Mouse (Mus musculus) bone marrow, adult 2 months (tissue): ENCODE results near the gene Gm17606. TPM values are rescaled to one million over a fixed set of nuclear protein-coding genes. Genes with fewer than 3 reads are reported as not detected.

ENCODE experiments used
- H3K27ac ChIP-seq: fragments of 200-500 bp; 2 replicates; pipeline ENCODE4 v1.5.1; 2012; ENCODE audit warnings: low read depth, mild to moderate bottlenecking, control low read depth, inconsistent platforms, low read length; ENCODE audit not compliant: control insufficient read depth, poor library complexity, insufficient read depth
- H3K4me1 ChIP-seq: fragments of 200-500 bp; 2 replicates; pipeline ENCODE4 v1.6.1; 2011; ENCODE audit warnings: low read length; ENCODE audit not compliant: control insufficient read depth, insufficient read depth
- H3K4me3 ChIP-seq: fragments of 200-500 bp; replicated peaks from 2 replicates; pipeline ENCODE3; 2011; ENCODE audit warnings: mild to moderate bottlenecking, low read depth, low read length, control low read depth; ENCODE audit not compliant: control insufficient read depth
- CTCF ChIP-seq: fragments of 200-500 bp; IDR thresholded peaks from 2 replicates; pipeline ENCODE4 v1.5.1; 2011; ENCODE audit warnings: low read length, control low read depth; ENCODE audit not compliant: control insufficient read depth, insufficient read depth
- POLR2A ChIP-seq: fragments of 200-500 bp; IDR thresholded peaks from 2 replicates; pipeline ENCODE4 v1.6.1; 2011; ENCODE audit warnings: low read depth, mild to moderate bottlenecking, control low read depth, low read length, borderline replicate concordance; ENCODE audit not compliant: control insufficient read depth
- WGBS: fragments of 180-500 bp; shearing (Covaris S2); methylation state at CpG from one replicate; pipeline ENCODE4 v1.1.7; 2018; 5-methylcytosine and 5-hydroxymethylcytosine counted together
- polyA plus RNA-seq: library from polyadenylated mRNA; stranded (reverse); fragments of >200 nt; gene quantifications from 2 replicates; pipeline ENCODE4 v1.2.4, GENCODE M21; 2011; ENCODE audit warnings: low replicate concordance; ENCODE audit not compliant: missing spikeins, insufficient read depth, insufficient read length

Gm17606 gene
- polyA plus RNA-seq, 1 experiment = not detected

DNA sequence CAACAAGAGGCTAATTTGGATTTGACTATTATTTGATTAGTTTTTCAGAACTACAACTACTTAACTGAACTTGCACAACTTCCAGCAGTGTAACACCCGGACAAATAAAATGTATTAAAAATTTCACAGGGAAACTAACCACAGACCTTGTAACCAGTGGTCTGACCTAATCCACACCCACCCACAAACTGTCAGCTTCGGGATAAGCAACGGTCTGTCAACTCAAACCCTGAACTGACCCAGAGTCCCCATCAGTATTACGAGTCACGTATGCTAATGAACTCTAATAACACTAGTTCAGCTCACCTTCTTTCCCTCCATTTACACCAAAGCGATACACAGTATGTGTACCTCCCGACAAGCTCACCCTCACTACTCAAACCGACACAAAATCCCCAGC, 44.7 kb downstream of the Gm17606 start:
- Histone ChIP-seq H3K27ac (peak overlapping the region; percentile 97; the same call in 1 of the 2 replicates), H3K4me3 (peak overlapping the region; percentile 86), H3K4me1 (no peaks in the 10 kb centered on the region)
- WGBS = under 1% methylated on average over 8 of the region's 8 CpGs
- TF ChIP-seq CTCF = no peak
- no peak for TF ChIP-seq POLR2A

DNA sequence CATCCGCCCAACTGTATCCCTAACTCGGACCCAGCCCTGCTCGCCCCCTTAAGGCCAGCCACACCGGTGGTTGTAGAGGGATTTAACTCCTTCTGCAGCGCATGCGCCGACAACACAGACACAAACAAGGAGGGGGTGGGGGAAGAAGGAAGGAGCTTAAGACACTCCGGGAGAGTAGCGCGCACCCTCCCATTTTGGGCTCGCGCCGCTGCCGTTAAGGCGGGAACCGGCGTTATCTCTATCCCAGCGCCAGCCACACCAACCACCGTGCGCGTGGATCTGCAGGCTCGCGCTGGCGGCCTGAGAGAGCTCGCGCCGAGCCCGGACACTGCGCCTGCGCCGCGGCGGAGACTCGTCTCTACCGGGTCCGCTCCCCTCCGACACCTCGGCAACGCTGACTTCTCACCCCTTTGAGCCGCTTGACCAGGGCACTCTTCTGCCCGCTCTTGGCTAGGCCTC, 45.3 kb downstream of the Gm17606 start, which contains the start of gene 1700123O20Rik:
TSS of gene 1700123O20Rik (plus strand) at position 154 of the 459 bp plus-strand sequence.
- TF ChIP-seq POLR2A (no peak; the same call in 1 of the 2 replicates), CTCF (peak; percentile 25; the same call in 1 of the 2 replicates)
- Histone ChIP-seq H3K4me1 (no peaks in the 10 kb centered on the region), H3K27ac (peak within 1 kb of the TSS; percentile 97), H3K4me3 (peak within 1 kb of the TSS; percentile 86)
- WGBS = under 1% methylated on average over 41 of the region's 41 CpGs

DNA sequence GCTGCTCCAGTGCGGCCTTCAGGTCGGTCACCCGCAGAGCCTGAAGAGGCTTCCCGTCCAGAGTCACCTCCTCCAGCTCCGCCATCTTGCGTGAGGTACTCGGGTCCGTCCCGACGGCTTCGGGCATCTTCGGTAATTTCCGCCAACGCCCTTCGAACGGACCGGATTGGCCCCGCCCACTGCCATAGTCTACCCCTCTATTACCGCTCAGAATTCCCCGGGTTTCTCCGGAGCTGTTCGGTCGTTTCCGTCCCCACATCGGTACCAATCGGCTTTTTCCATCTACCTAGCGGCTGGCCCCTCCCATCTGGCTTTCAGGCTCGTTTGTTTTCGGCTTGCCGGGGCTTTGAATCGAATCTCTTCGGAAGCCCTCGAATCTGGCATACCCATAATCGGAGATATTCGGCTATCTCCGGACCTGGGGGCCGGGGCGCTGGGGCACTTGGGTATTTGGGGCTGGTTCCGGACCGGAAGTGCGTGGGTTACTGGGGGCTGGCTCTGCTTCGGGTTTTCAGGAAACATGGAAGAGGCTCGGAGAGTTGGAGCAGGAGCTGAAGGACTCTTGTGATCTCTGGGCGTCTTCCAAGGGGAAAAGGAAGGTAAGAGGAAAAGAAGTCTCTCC, 45.9 kb downstream of the Gm17606 start, which contains the start of gene Acin1:
TSS of gene Acin1 (minus strand) at position 410 of the 622 bp plus-strand sequence.
- no peaks in the 10 kb centered on the region for H3K4me1 ChIP-seq
- peak within 1 kb of the TSS; percentile 86 for H3K4me3 ChIP-seq
- peak within 1 kb of the TSS; percentile 97 for H3K27ac ChIP-seq
- TF ChIP-seq CTCF = no peak
- TF ChIP-seq POLR2A = peak; percentile 92
- WGBS = under 1% methylated on average over 44 of the region's 44 CpGs

DNA sequence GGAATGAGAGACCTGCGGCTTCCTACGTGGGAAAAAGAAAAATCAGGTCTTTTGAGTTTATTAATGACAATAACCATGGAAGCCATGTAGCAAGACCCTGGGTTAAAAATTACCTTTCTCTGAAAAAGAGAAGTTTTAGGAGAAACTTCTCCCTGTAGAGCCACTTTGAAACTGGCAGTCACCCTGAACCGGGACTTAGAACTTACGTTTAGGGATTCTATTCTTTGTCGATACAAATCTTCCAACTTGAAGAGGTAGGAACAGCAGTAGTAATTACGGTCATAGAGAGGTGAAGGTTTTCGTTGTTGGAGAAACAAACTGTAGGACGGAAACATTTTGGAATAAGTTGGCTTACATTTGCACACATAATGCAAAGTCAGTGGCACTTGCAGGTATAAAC, 46.5 kb downstream of the Gm17606 start:
- peak overlapping the region; percentile 97; the same call in 1 of the 2 replicates for H3K27ac ChIP-seq
- no peak for TF ChIP-seq CTCF
- no peak for TF ChIP-seq POLR2A
- 2% methylated on average over 8 of the region's 8 CpGs for WGBS
- no peaks in the 10 kb centered on the region for H3K4me1 ChIP-seq
- H3K4me3 ChIP-seq = peak overlapping the region; percentile 86

DNA sequence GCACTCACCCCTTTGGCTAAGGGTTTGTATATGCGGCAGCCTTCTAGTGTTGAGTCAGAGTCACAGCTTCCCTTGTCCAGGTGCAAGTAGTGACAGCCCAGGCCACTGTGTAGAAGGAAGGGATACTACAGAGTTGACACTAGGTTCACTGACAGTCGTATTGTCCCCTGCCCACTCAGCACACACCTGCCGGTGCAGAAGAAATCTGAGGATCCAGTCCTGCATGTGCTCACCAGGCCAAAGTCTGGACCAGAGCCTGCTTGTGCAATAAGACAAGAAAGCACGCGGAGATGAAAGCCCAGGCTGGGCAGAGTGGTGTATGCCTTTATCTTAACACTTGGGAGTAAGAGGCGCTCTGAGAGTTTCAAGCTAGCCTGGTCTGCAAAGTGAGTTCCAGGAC, 54.3 kb downstream of the Gm17606 start:
- Histone ChIP-seq H3K27ac (no peak overlapping the region), H3K4me1 (no peaks in the 10 kb centered on the region; the same call in 1 of the 2 replicates), H3K4me3 (no peak overlapping the region)
- TF ChIP-seq POLR2A (no peak), CTCF (no peak)
- 41% methylated on average over 6 of the region's 6 CpGs for WGBS

DNA sequence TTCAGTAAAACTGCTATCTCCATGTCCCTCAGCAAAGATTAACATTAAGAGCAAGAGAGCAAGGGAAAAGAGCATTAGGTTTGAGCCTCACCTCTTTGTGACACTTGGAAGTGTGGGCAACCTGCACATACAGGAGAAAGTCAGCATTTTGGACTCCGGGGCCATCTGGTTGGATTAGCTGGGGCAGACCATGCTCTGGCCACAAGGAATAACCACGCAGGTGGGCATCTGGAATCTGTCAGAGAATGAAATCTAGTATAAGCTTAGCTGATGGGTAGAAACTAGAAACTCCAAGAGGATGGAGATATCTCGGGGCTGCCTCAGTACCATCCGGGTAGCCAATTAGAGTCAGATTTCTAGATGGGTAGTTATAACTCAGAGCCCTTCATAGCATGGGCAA, 56.0 kb downstream of the Gm17606 start:
- 86% methylated on average over 4 of the region's 4 CpGs for WGBS
- no peak for TF ChIP-seq CTCF
- no peak for TF ChIP-seq POLR2A
- H3K27ac ChIP-seq = no peak overlapping the region
- H3K4me1 ChIP-seq = no peaks in the 10 kb centered on the region; the same call in 1 of the 2 replicates
- H3K4me3 ChIP-seq = no peak overlapping the region

Other genes with a start within 250 kb of the Gm17606 start
- 5.8 and 15.2 TPM in 2 replicates for gene Slc7a7, start 223.2 kb upstream of the Gm17606 start, polyA plus RNA-seq
- gene Mrpl52, start 214.0 kb upstream of the Gm17606 start, polyA plus RNA-seq = 81.1 and 169 TPM in 2 replicates
- 6.7 and 17.2 TPM in 2 replicates for gene Mmp14, start 209.3 kb upstream of the Gm17606 start, polyA plus RNA-seq
- 21.5 and 29.0 TPM in 2 replicates for gene Lrp10, start 176.8 kb upstream of the Gm17606 start, polyA plus RNA-seq
- 0.80 TPM in 1 of 2 replicates, not detected in the other for gene Rem2, start 164.9 kb upstream of the Gm17606 start, polyA plus RNA-seq
- 15.6 and 49.1 TPM in 2 replicates for gene Prmt5, start 123.4 kb upstream of the Gm17606 start, polyA plus RNA-seq
- gene Haus4, start 86.3 kb upstream of the Gm17606 start, polyA plus RNA-seq = 32.6 and 33.5 TPM in 2 replicates
- 5.1 TPM in 1 of 2 replicates, not detected in the other for gene Ajuba, start 63.4 kb upstream of the Gm17606 start, polyA plus RNA-seq
- gene 4931414P19Rik, start 35.0 kb upstream of the Gm17606 start, polyA plus RNA-seq = 6.6 and 10.2 TPM in 2 replicates
- gene Psmb5, start 22.9 kb upstream of the Gm17606 start, polyA plus RNA-seq = 69.3 and 91.4 TPM in 2 replicates
- 0.47 TPM in 1 of 2 replicates, not detected in the other for gene Psmb11, start 19.5 kb upstream of the Gm17606 start, polyA plus RNA-seq
- 4.1 and 7.0 TPM in 2 replicates for gene Cdh24, start 412 bp downstream of the Gm17606 start, polyA plus RNA-seq
- 14.8 and 35.0 TPM in 2 replicates for gene 1700123O20Rik, start 45.3 kb downstream of the Gm17606 start, polyA plus RNA-seq
- 284 and 378 TPM in 2 replicates for gene Acin1, start 46.0 kb downstream of the Gm17606 start, polyA plus RNA-seq
- not detected in 2 replicates for gene Gm29776, start 57.9 kb downstream of the Gm17606 start, polyA plus RNA-seq
- gene Cebpe, start 71.2 kb downstream of the Gm17606 start, polyA plus RNA-seq = 41.3 and 90.9 TPM in 2 replicates
- 2.6 and 4.5 TPM in 2 replicates for gene Slc7a8, start 141.0 kb downstream of the Gm17606 start, polyA plus RNA-seq
- gene Rnf212b, start 173.2 kb downstream of the Gm17606 start, polyA plus RNA-seq = not detected in 2 replicates
- 2.8 and 5.2 TPM in 2 replicates for gene Homez, start 230.0 kb downstream of the Gm17606 start, polyA plus RNA-seq
- 2.0 and 4.9 TPM in 2 replicates for gene Ppp1r3e, start 236.6 kb downstream of the Gm17606 start, polyA plus RNA-seq
- 6.7 and 18.1 TPM in 2 replicates for gene Bcl2l2, start 242.4 kb downstream of the Gm17606 start, polyA plus RNA-seq
- gene Gm20521, start 242.5 kb downstream of the Gm17606 start, polyA plus RNA-seq = not detected in 2 replicates